Mouse (Mus musculus): ENCODE results near the gene Acot9.

DNA sequence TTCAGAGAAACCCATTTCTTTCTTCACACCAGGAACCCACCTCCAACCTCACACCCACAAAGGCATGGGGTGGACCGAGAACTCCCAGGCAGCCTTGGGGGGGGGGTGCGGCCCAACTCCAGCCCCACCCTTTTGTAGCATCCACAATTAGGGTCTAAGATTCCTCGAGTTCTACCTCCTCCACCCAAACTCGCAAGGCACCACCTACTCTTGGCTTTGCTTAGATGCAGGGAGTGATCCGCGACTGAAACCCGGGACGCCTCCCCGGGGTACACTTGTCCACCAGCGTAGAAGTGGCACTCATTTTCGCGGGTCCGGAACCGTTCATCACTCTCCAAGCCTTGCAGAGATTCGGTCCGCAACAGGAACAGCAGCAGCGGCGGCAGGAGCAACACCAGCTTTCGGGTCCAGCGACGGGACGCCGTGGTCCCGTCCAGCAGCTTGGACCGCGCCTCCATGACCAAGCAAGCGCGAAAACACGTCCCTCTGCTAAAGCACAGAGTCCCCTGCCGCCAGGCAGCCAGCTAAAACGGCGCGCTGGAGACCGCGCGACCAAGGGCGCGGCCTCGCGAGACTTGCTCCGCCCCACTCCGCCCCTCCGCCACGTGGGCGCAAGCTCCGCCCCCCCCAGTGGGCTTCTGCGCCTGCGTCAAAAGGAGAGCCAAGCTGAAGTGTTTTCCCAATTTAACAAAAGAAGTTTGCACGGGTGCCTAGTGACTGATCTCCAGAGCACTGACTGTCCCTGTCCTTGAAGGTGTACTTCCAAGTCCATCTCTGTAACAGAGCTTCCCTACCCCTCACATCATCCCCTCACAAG, 75.9 kb downstream of the Acot9 start:
- TF ChIP-seq CTCF (IDR thresholded peaks at IDR 0.05; ENCODE audit: low read depth) (no peak), EP300 (IDR thresholded peaks at IDR 0.05; ENCODE audit: low read depth) (no peak)
